Comparison of ENCODE assay signal across 17 mouse cellular contexts in the genomic region with DNA sequence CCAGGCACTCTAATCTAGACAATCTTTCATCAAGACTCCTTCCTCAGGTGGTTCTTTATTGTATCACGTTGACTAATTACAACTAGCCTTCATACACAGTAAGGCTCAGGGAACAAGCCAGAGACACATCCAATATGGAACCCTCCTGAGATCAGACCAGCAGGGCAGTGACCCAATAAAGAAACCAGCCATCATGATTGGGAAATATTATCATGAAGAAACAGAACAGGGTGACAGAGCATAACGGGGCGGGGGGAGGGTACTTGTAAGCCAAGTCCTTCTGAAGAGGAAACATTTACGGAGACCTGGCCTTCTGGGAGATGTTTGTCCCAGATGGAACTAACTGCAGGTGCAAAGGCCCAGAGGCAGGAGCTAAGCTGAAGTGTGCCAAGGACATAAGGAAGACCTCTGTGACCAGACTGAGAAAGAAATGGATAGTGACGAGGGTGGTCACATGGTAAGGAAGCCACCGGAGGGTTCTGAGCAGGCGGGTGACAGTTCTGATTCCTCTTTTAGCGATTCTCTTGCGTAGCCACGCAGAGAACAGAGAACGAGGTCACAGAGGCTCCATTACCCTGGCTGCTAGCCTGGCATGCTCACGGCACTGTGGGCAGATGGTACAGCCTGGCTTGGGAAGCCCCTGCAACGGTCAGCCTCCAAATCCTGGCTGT. TPM values are rescaled to one million over a fixed set of nuclear protein-coding genes. Genes with fewer than 3 reads are reported as not detected.
DNase-seq lines count a peak whose midpoint lies in the region; ATAC-seq and TF ChIP-seq lines count a peak whose summit lies in the region.
"Had no signal": no experiment of that assay in that cellular context is flagged by ENCODE, and none has a peak within 500 bp of the region (broad histone marks: within the 10 kb centered on the region; RNA-seq: fewer than 3 reads in every experiment).

No protein-coding gene starts in this region.

- no peak overlapping the region for H3K9ac ChIP-seq in hindbrain, postnatal 0 days (replicated peaks; ENCODE audit: low read length)
- no peak overlapping the region for H3K9ac ChIP-seq in hindbrain, embryonic 13.5 days
- H3K9ac ChIP-seq: embryonic facial prominence, embryonic 12.5 days; forebrain, embryonic 15.5 days; hindbrain, embryonic 15.5 days; limb, embryonic 15.5 days; midbrain, embryonic 12.5 days had no signal

- 85% methylated on average over 13 of the region's 13 CpGs for WGBS in hindbrain, postnatal 0 days
- 94% methylated on average over 13 of the region's 13 CpGs for WGBS in hindbrain, embryonic 13.5 days

- peak; percentile 25 for DNase-seq in hindbrain, postnatal 0 days (ENCODE audit: low spot score)
- peak; percentile 58 for DNase-seq in cerebellum, adult 11 months
- DNase-seq in cerebellum, postnatal 10 days, result peak; percentile 86 to 91
- DNase-seq in monocyte, adult 2 months (ENCODE audit: low read depth in 1 of 2, low spot score in 2 of 2), result peak; percentile 43 to 57
- no peak for DNase-seq in right cerebral cortex, postnatal 14 days
- no peak for DNase-seq in thymus, postnatal 10 days (ENCODE audit: low spot score in 2 of 2)
- DNase-seq: heart, postnatal 14 days; kidney, adult 11 months; kidney, postnatal 4 days had no signal

- H3K27me3 ChIP-seq in hindbrain, postnatal 0 days (ENCODE audit: insufficient read depth, low read length), result no peaks in the 10 kb centered on the region
- no peaks in the 10 kb centered on the region for H3K27me3 ChIP-seq in hindbrain, embryonic 13.5 days
- H3K27me3 ChIP-seq: embryonic facial prominence, embryonic 12.5 days; forebrain, embryonic 15.5 days; hindbrain, embryonic 15.5 days; limb, embryonic 15.5 days; midbrain, embryonic 12.5 days; Patski had no signal

- no peak for TF ChIP-seq CTCF in hindbrain, postnatal 0 days (IDR thresholded peaks at IDR 0.05; ENCODE audit: low read depth)

- H3K4me3 ChIP-seq in hindbrain, postnatal 0 days (ENCODE audit: low read length), result no peak overlapping the region
- no peak overlapping the region for H3K4me3 ChIP-seq in hindbrain, embryonic 13.5 days
- H3K4me3 ChIP-seq: embryonic facial prominence, embryonic 12.5 days; forebrain, embryonic 15.5 days; hindbrain, embryonic 15.5 days; limb, embryonic 15.5 days; midbrain, embryonic 12.5 days had no signal

- ATAC-seq in hindbrain, postnatal 0 days, result peak; percentile 24; the same call in 1 of the 2 replicates
- no peak for ATAC-seq in hindbrain, embryonic 13.5 days (ENCODE audit: low FRiP score)
- ATAC-seq: activated CD4-positive, CD25-positive, alpha-beta regulatory T cell, adult 4 months; forebrain, embryonic 15.5 days; Patski had no signal

- H3K4me2 ChIP-seq in hindbrain, postnatal 0 days (ENCODE audit: low read depth, low read length), result no peak overlapping the region
- H3K4me2 ChIP-seq in hindbrain, embryonic 13.5 days, result no peak overlapping the region
- H3K4me2 ChIP-seq: embryonic facial prominence, embryonic 12.5 days; forebrain, embryonic 15.5 days; hindbrain, embryonic 15.5 days; limb, embryonic 15.5 days; midbrain, embryonic 12.5 days had no signal

- H3K27ac ChIP-seq in hindbrain, postnatal 0 days, result no peak overlapping the region
- no peak overlapping the region for H3K27ac ChIP-seq in hindbrain, embryonic 13.5 days
- H3K27ac ChIP-seq: embryonic facial prominence, embryonic 12.5 days; forebrain, embryonic 15.5 days; hindbrain, embryonic 15.5 days; limb, embryonic 15.5 days; midbrain, embryonic 12.5 days had no signal

- H3K36me3 ChIP-seq in hindbrain, postnatal 0 days (ENCODE audit: insufficient read depth, low read length), result no peaks in the 10 kb centered on the region
- H3K36me3 ChIP-seq in hindbrain, embryonic 13.5 days, result no peaks in the 10 kb centered on the region
- H3K36me3 ChIP-seq: embryonic facial prominence, embryonic 12.5 days; forebrain, embryonic 15.5 days; hindbrain, embryonic 15.5 days; limb, embryonic 15.5 days; midbrain, embryonic 12.5 days had no signal

- H3K4me1 ChIP-seq in hindbrain, postnatal 0 days (ENCODE audit: insufficient read depth, low read length), result no peaks in the 10 kb centered on the region
- H3K4me1 ChIP-seq in hindbrain, embryonic 13.5 days (replicated peaks), result no peaks in the 10 kb centered on the region
- H3K4me1 ChIP-seq: embryonic facial prominence, embryonic 12.5 days; forebrain, embryonic 15.5 days; hindbrain, embryonic 15.5 days; midbrain, embryonic 12.5 days had no signal

- H3K9me3 ChIP-seq in hindbrain, postnatal 0 days (ENCODE audit: low read length), result no peaks in the 10 kb centered on the region
- H3K9me3 ChIP-seq in hindbrain, embryonic 13.5 days, result no peaks in the 10 kb centered on the region
- H3K9me3 ChIP-seq: embryonic facial prominence, embryonic 12.5 days; forebrain, embryonic 15.5 days; hindbrain, embryonic 15.5 days; limb, embryonic 15.5 days; midbrain, embryonic 12.5 days had no signal

RNA-seq across cellular contexts. Expression of a gene that starts 36.4 kb away (rescaled TPM):
- total RNA-seq in hindbrain, postnatal 0 days (2014; rRNA removed), result 15.1 and 17.1 TPM in 2 replicates
- 4.8 and 5.8 TPM in 2 replicates for polyA plus RNA-seq in hindbrain, postnatal 0 days (2015; fragmentation: Nextera tagmentation; extraction: Ambion mirVana)
- polyA plus RNA-seq in hindbrain, embryonic 13.5 days (2015; fragmentation: Nextera tagmentation; extraction: Ambion mirVana), result 3.4 and 3.8 TPM in 2 replicates
- polyA plus RNA-seq: activated CD4-positive, CD25-positive, alpha-beta regulatory T cell, adult 4 months had no signal

Comparison
In these comparisons a context has a peak if more than half of its experiments do, and no peak if none do; other contexts are left out.
1. DNase-seq: peak in hindbrain, postnatal 0 days (single experiment), cerebellum, adult 11 months (single experiment), cerebellum, postnatal 10 days (2 of 2) and monocyte, adult 2 months (2 of 2); none in right cerebral cortex, postnatal 14 days (single experiment) and thymus, postnatal 10 days (0 of 2).